Mouse (Mus musculus) limb, embryonic 13.5 days (tissue): Measurements from ENCODE around the gene Pcdh17. TPM values are rescaled to one million over a fixed set of nuclear protein-coding genes. Genes with fewer than 3 reads are reported as not detected.
A peak's percentile ranks its signal among the peaks of the same experiment; 100 is the strongest.

ENCODE experiments used
- ATAC-seq: fragments of 200-750 bp; cut with Nextera tagmentation; 2 replicates; pipeline ENCODE4 v1.8.0; 2017; ENCODE audit warnings: low read depth, moderate number of reproducible peaks, moderate TSS enrichment; ENCODE audit not compliant: low FRiP score
- H3K27ac ChIP-seq: fragments of 300-500 bp; sonication (generic); 2 replicates; pipeline ENCODE4 v1.5.1; 2015; ENCODE audit warnings: inconsistent platforms, mild to moderate bottlenecking, moderate library complexity
- H3K27me3 ChIP-seq: fragments of 300-500 bp; sonication (generic); 2 replicates; pipeline ENCODE4 v1.6.1; 2015; ENCODE audit warnings: mild to moderate bottlenecking, inconsistent platforms
- H3K36me3 ChIP-seq: fragments of 300-500 bp; sonication (generic); 2 replicates; pipeline ENCODE4 v1.6.1; 2015; ENCODE audit warnings: inconsistent platforms, mild to moderate bottlenecking, moderate library complexity
- H3K4me1 ChIP-seq: fragments of 300-500 bp; sonication (generic); 2 replicates; pipeline ENCODE4 v1.6.1; 2015; ENCODE audit warnings: inconsistent platforms
- H3K4me2 ChIP-seq: fragments of 300-500 bp; sonication (generic); replicated peaks from 2 replicates; pipeline ENCODE4 v1.6.1; 2015; ENCODE audit warnings: inconsistent platforms, mild to moderate bottlenecking, moderate library complexity
- H3K4me3 ChIP-seq: fragments of 300-500 bp; sonication (generic); 2 replicates; pipeline ENCODE4 v1.5.1; 2015; ENCODE audit warnings: moderate library complexity, mild to moderate bottlenecking, inconsistent platforms
- H3K9ac ChIP-seq: fragments of 300-500 bp; sonication (generic); 2 replicates; pipeline ENCODE4 v1.6.1; 2015; ENCODE audit warnings: mild to moderate bottlenecking, inconsistent platforms
- H3K9me3 ChIP-seq: fragments of 300-500 bp; sonication (generic); 2 replicates; pipeline ENCODE4 v1.6.1; 2016; ENCODE audit warnings: inconsistent platforms
- WGBS: fragments of 180-500 bp; shearing (Covaris S2); methylation state at CpG from one replicate; pipeline ENCODE4 v1.1.7; 2015; 5-methylcytosine and 5-hydroxymethylcytosine counted together
- polyA plus RNA-seq: library from polyadenylated mRNA; unstranded; fragments of >200 nt; fragmentation: Nextera tagmentation; extraction: Ambion mirVana; gene quantifications from 2 replicates; pipeline ENCODE4 v1.2.1, GENCODE M21; 2015

The Pcdh17 gene
- polyA plus RNA-seq, 1 experiment from 2014 or later, result 8.6 TPM

- WGBS, result 6% methylated on average over 37 of the region's 37 CpGs
- peak overlapping the region; percentile 71 for H3K9ac ChIP-seq
Measured at GRCm38 (mm10) chr14:84446411-84446915, 3.1 kb downstream of the Pcdh17 start.

GRCm38 (mm10) chr14:84446941-84447641, 3.7 kb downstream of the Pcdh17 start:
- ATAC-seq, result no peak
- Histone ChIP-seq H3K4me2 (peak overlapping the region; percentile 89), H3K27me3 (peaks cover 52% of the 10 kb centered on the region), H3K4me3 (peak overlapping the region; percentile 59), H3K9ac (0 out of 2 replicates have a peak overlapping the region, but pooled peaks have one; percentile 71), H3K4me1 (peaks cover 32% of the 10 kb centered on the region), H3K9me3 (no peaks in the 10 kb centered on the region), H3K27ac (no peak overlapping the region), H3K36me3 (no peaks in the 10 kb centered on the region)
- 8% methylated on average over 45 of the region's 45 CpGs for WGBS

More at GRCm38 (mm10) chr14:84446411-84446915, 3.1 kb downstream of the Pcdh17 start:
- no peak for ATAC-seq
- no peak overlapping the region for H3K27ac ChIP-seq
- no peaks in the 10 kb centered on the region for H3K36me3 ChIP-seq
- H3K4me1 ChIP-seq, result peaks cover 32% of the 10 kb centered on the region
- H3K4me3 ChIP-seq, result peak overlapping the region; percentile 59
- H3K9me3 ChIP-seq, result no peaks in the 10 kb centered on the region
- H3K4me2 ChIP-seq, result peak overlapping the region; percentile 89
- H3K27me3 ChIP-seq, result peaks cover 52% of the 10 kb centered on the region

- 0 out of 2 replicates have a peak overlapping the region, but pooled peaks have one; percentile 51 for H3K9ac ChIP-seq
- peaks cover 32% of the 10 kb centered on the region for H3K4me1 ChIP-seq
Measured at GRCm38 (mm10) chr14:84447661-84448380, 4.5 kb downstream of the Pcdh17 start.

GRCm38 (mm10) chr14:84448381-84448771, 5.0 kb downstream of the Pcdh17 start:
- peaks cover 32% of the 10 kb centered on the region for H3K4me1 ChIP-seq
- no peaks in the 10 kb centered on the region for H3K36me3 ChIP-seq
- H3K9ac ChIP-seq, result 0 out of 2 replicates have a peak overlapping the region, but pooled peaks have one; percentile 51
- H3K4me3 ChIP-seq, result peak overlapping the region; percentile 59
- peaks cover 52% of the 10 kb centered on the region for H3K27me3 ChIP-seq
- peak overlapping the region; percentile 89 for H3K4me2 ChIP-seq
- no peak overlapping the region for H3K27ac ChIP-seq
- ATAC-seq, result no peak
- H3K9me3 ChIP-seq, result no peaks in the 10 kb centered on the region
- 2% methylated on average over 15 of the region's 15 CpGs for WGBS

More at GRCm38 (mm10) chr14:84447661-84448380, 4.5 kb downstream of the Pcdh17 start:
- H3K27ac ChIP-seq, result no peak overlapping the region
- no peak for ATAC-seq
- WGBS, result 5% methylated on average over 45 of the region's 45 CpGs
- H3K4me2 ChIP-seq, result peak overlapping the region; percentile 89
- peaks cover 52% of the 10 kb centered on the region for H3K27me3 ChIP-seq
- H3K36me3 ChIP-seq, result no peaks in the 10 kb centered on the region
- no peaks in the 10 kb centered on the region for H3K9me3 ChIP-seq
- peak overlapping the region; percentile 59 for H3K4me3 ChIP-seq

- Histone ChIP-seq H3K4me3 (no peak overlapping the region), H3K27me3 (peaks cover 5% of the 10 kb centered on the region; the same call in 1 of the 2 replicates), H3K4me1 (no peaks in the 10 kb centered on the region), H3K36me3 (no peaks in the 10 kb centered on the region), H3K4me2 (no peak overlapping the region), H3K9me3 (no peaks in the 10 kb centered on the region), H3K9ac (no peak overlapping the region), H3K27ac (no peak overlapping the region)
- 56% methylated on average over 4 of the region's 4 CpGs for WGBS
- peak; percentile 19; the same call in 1 of the 2 replicates for ATAC-seq
Measured at GRCm38 (mm10) chr14:84454074-84454845, 10.9 kb downstream of the Pcdh17 start.

GRCm38 (mm10) chr14:84475491-84475890, 32.1 kb downstream of the Pcdh17 start:
- 75% methylated on average over 1 of the region's 1 CpGs for WGBS
- H3K4me3 ChIP-seq, result no peak overlapping the region
- ATAC-seq, result no peak
- H3K27me3 ChIP-seq, result no peaks in the 10 kb centered on the region
- no peaks in the 10 kb centered on the region for H3K9me3 ChIP-seq
- no peak overlapping the region for H3K9ac ChIP-seq
- no peak overlapping the region for H3K27ac ChIP-seq
- H3K4me2 ChIP-seq, result no peak overlapping the region
- H3K4me1 ChIP-seq, result no peaks in the 10 kb centered on the region
- no peaks in the 10 kb centered on the region for H3K36me3 ChIP-seq

GRCm38 (mm10) chr14:84476336-84476735, 33.0 kb downstream of the Pcdh17 start:
- Histone ChIP-seq H3K27me3 (no peaks in the 10 kb centered on the region), H3K4me2 (no peak overlapping the region), H3K27ac (no peak overlapping the region), H3K9ac (no peak overlapping the region), H3K4me3 (no peak overlapping the region), H3K9me3 (no peaks in the 10 kb centered on the region), H3K36me3 (no peaks in the 10 kb centered on the region), H3K4me1 (no peaks in the 10 kb centered on the region)
- 83% methylated on average over 8 of the region's 8 CpGs for WGBS
- ATAC-seq, result no peak

GRCm38 (mm10) chr14:84476906-84477305, 33.5 kb downstream of the Pcdh17 start:
- WGBS, result 79% methylated on average over 4 of the region's 4 CpGs
- Histone ChIP-seq H3K36me3 (no peaks in the 10 kb centered on the region), H3K4me1 (no peaks in the 10 kb centered on the region), H3K4me2 (no peak overlapping the region), H3K27me3 (no peaks in the 10 kb centered on the region), H3K4me3 (no peak overlapping the region), H3K9me3 (no peaks in the 10 kb centered on the region), H3K9ac (no peak overlapping the region), H3K27ac (no peak overlapping the region)
- ATAC-seq, result no peak

GRCm38 (mm10) chr14:84477411-84477810, 34.0 kb downstream of the Pcdh17 start:
- no peak overlapping the region for H3K9ac ChIP-seq
- H3K36me3 ChIP-seq, result no peaks in the 10 kb centered on the region
- H3K27me3 ChIP-seq, result no peaks in the 10 kb centered on the region
- no peaks in the 10 kb centered on the region for H3K4me1 ChIP-seq
- H3K9me3 ChIP-seq, result no peaks in the 10 kb centered on the region
- H3K4me3 ChIP-seq, result no peak overlapping the region
- no peak overlapping the region for H3K27ac ChIP-seq
- ATAC-seq, result no peak
- WGBS, result 75% methylated on average over 13 of the region's 13 CpGs
- no peak overlapping the region for H3K4me2 ChIP-seq

GRCm38 (mm10) chr14:84480546-84480945, 37.2 kb downstream of the Pcdh17 start:
- Histone ChIP-seq H3K9ac (no peak overlapping the region), H3K4me2 (no peak overlapping the region), H3K9me3 (no peaks in the 10 kb centered on the region), H3K4me3 (no peak overlapping the region), H3K4me1 (no peaks in the 10 kb centered on the region), H3K36me3 (no peaks in the 10 kb centered on the region), H3K27ac (no peak overlapping the region), H3K27me3 (no peaks in the 10 kb centered on the region)
- ATAC-seq, result no peak
- 81% methylated on average over 6 of the region's 6 CpGs for WGBS

GRCm38 (mm10) chr14:84484350-84484749, 41.0 kb downstream of the Pcdh17 start:
- Histone ChIP-seq H3K4me1 (no peaks in the 10 kb centered on the region), H3K4me3 (no peak overlapping the region), H3K9ac (no peak overlapping the region), H3K27me3 (no peaks in the 10 kb centered on the region), H3K4me2 (no peak overlapping the region), H3K9me3 (no peaks in the 10 kb centered on the region), H3K36me3 (no peaks in the 10 kb centered on the region), H3K27ac (no peak overlapping the region)
- ATAC-seq, result no peak
- 63% methylated on average over 4 of the region's 4 CpGs for WGBS

- no peak for ATAC-seq
Measured at GRCm38 (mm10) chr14:84511010-84511409, 67.6 kb downstream of the Pcdh17 start.

More at GRCm38 (mm10) chr14:84511010-84511409, 67.6 kb downstream of the Pcdh17 start:
- Histone ChIP-seq H3K4me1 (no peaks in the 10 kb centered on the region), H3K4me2 (no peak overlapping the region), H3K9me3 (no peaks in the 10 kb centered on the region), H3K27ac (no peak overlapping the region), H3K9ac (no peak overlapping the region), H3K27me3 (no peaks in the 10 kb centered on the region), H3K4me3 (no peak overlapping the region), H3K36me3 (no peaks in the 10 kb centered on the region)
- WGBS, result 93% methylated on average over 2 of the region's 2 CpGs
